Mouse (Mus musculus) 3134 (cell line): ENCODE measurements around the gene 1700020N15Rik.
"Not testable (repeated sequence)": the region's sequence is repeated elsewhere in the genome, so short reads cannot be mapped to it uniquely, and the experiment has no call there.

Source experiments
- DNase-seq: peaks from one replicate; pipeline ENCODE4 v3.0.0-alpha.2; 2011; ENCODE audit warnings: low spot score; ENCODE audit not compliant: insufficient read length; ENCODE audit errors: extremely low read depth

1700020N15Rik gene

DNA sequence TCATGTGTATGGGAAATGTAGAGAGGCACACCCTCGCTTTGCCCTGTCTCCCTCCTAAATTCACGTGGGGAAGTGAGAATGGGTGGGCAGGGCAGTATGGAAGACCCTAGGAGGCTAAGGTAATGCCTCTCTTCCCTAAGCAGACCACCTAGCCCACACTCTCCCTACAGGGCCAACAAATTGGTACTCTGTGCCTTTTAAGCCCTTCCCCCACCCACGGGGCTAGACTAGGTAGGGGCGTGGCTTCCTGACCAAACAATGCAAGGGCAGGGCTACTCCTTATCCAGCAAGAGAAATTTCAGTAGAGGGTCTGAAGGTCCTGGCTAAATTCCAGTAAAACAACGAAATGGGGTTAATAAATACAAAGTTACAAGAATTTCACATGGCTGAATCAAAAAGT, at the start of gene 1700020N15Rik:
1700020N15Rik (plus strand) TSS at position 301 of the 400 bp plus-strand sequence.
- DNase-seq: not testable (repeated sequence)

DNA sequence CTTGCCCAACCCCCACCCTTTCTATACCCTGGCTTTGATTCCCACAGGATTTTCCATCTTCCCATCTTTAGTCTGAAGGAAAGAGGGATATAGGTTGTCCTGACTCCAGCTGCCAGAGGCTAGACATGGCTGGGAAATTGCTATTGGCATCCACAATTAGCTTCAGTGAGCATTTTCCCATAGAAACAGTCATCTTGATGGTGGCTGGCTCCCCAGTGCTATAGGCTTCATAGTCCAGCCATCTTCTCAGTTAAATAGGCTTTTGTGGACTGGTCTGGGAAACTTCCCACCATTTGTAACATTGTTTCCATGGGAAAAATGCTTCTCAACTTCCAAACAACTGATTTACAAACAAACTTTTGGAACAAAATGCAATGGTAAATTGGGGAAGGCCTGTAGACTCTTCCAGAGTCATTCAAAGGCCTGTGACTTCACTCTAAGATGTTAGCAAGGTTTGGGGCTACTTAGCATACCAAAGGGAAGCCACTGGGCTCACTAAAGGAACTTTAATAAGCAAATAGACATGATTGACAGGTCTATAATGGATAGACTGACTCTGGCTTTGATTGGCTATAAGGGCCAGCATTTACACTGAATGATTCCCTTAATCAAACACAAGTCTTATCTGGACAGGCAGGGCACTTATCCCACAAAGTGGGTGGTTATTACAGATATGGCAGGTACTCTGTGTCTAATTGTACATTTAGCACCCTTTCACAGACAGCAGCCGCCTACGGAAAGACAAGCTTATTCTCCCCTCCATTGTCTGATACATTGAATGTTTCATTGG, 31.9 kb downstream of the 1700020N15Rik start:
- DNase-seq: no peak
